Mouse (Mus musculus): ENCODE results near the gene 2510039O18Rik.

2510039O18Rik gene

GRCm38 (mm10) chr4:147993571-147994095 lies 52.9 kb downstream of the 2510039O18Rik start:
- DNase-seq (ENCODE audit: low read depth, low spot score): no peak

- DNase-seq (ENCODE audit: low read depth, low spot score): no peak
These were observed 54.6 kb downstream of the 2510039O18Rik start for GRCm38 (mm10) chr4:147995311-147995710.

Data from brain, adult 2 months (tissue).